8 mouse cellular contexts compared by ENCODE assay signal in the genomic region with DNA sequence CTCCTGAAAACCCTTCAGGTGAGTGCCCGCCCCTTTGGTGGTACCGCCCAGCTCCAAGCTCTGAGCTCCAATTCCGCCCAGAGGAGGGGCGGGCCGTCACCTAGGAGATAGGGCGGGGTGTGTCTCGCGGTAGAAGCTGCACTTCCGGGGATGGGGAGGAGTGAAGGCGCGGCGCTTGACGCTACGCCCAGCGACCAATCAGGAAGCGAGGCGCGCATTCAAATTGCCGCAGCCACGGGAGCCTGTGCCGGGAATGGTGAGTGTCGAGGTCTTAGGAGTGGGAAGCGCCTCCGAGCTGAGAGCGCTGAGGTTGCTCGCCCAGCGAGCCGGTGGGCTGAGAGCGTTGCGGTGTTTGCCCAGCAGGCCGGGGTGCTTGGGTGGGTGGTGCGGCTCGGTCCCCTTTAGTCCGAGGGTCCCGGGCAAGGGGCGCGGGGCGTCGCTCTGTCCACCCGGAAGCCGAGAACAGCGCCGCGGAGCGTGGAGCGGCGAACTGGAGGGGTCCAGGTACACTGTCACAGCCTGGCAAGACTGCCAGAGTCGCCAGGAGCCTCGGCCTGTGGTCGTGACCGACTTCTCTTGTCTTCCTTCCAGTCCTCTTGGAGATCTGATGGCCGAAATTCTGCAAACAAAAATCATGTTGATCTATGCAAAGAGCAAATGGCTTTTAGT. TPM values are rescaled to one million over a fixed set of nuclear protein-coding genes. Genes with fewer than 3 reads are reported as not detected.
DNase-seq lines count a peak whose midpoint lies in the region; ATAC-seq and TF ChIP-seq lines count a peak whose summit lies in the region.

A gene (plus strand): TSS at position 201 of the 669 bp plus-strand sequence.

- under 1% methylated on average over 52 of the region's 52 CpGs for WGBS in heart, embryonic 10.5 days
- WGBS in kidney, embryonic 15.5 days: under 1% methylated on average over 52 of the region's 52 CpGs

- peak; percentile 99 for DNase-seq in A20 (ENCODE audit: low read depth, low spot score)
- DNase-seq in heart, embryonic 10.5 days (ENCODE audit: low spot score): peak; percentile 99
- peak; percentile 99 for DNase-seq in liver
- DNase-seq in spleen, postnatal 4 days (ENCODE audit: low spot score in 2 of 2): peak; percentile 96 to 97

- TF ChIP-seq POLR2A in bone marrow macrophage, adult 2 months (IDR thresholded peaks at IDR 0.05; ENCODE audit: borderline replicate concordance, low read depth, low read length): no peak
- TF ChIP-seq POLR2A in embryonic fibroblast, embryonic 13.5 days (IDR thresholded peaks at IDR 0.05; ENCODE audit: low read depth, low read length): peak; percentile 63

- H3K36me3 ChIP-seq in heart, embryonic 10.5 days: peaks cover 23% of the 10 kb centered on the region
- peaks cover 22% of the 10 kb centered on the region for H3K36me3 ChIP-seq in kidney, embryonic 15.5 days

- H3K4me2 ChIP-seq in kidney, embryonic 15.5 days: peak within 1 kb of the TSS; percentile 100

- TF ChIP-seq CTCF in bone marrow macrophage, adult 2 months (IDR thresholded peaks at IDR 0.05; ENCODE audit: low read depth, low read length): no peak
- TF ChIP-seq CTCF in embryonic fibroblast, embryonic 13.5 days (IDR thresholded peaks at IDR 0.05; ENCODE audit: borderline replicate concordance, insufficient read depth, low read length): no peak

- no peak within 1 kb of the TSS for H3K27ac ChIP-seq in bone marrow macrophage, adult 2 months (ENCODE audit: insufficient read depth, low read depth, low read length)
- H3K27ac ChIP-seq in embryonic fibroblast, embryonic 13.5 days (ENCODE audit: insufficient read depth, low read length): no peak within 1 kb of the TSS
- peak within 1 kb of the TSS; percentile 91 for H3K27ac ChIP-seq in heart, embryonic 10.5 days
- H3K27ac ChIP-seq in kidney, embryonic 15.5 days: 0 out of 2 replicates have a peak within 1 kb of the TSS, but pooled peaks have one; percentile 29

- peaks cover 5% of the 10 kb centered on the region for H3K4me1 ChIP-seq in bone marrow macrophage, adult 2 months (ENCODE audit: control insufficient read depth, insufficient read depth, low read length)
- peaks cover 5% of the 10 kb centered on the region for H3K4me1 ChIP-seq in embryonic fibroblast, embryonic 13.5 days (ENCODE audit: control insufficient read depth, insufficient read depth, low read length)
- peaks cover 16% of the 10 kb centered on the region for H3K4me1 ChIP-seq in heart, embryonic 10.5 days
- H3K4me1 ChIP-seq in kidney, embryonic 15.5 days: peaks cover 30% of the 10 kb centered on the region

- peak within 1 kb of the TSS; percentile 70 for H3K9ac ChIP-seq in kidney, embryonic 15.5 days

- ATAC-seq in kidney, embryonic 15.5 days (replicated peaks; ENCODE audit: low FRiP score): peak; percentile 99
- ATAC-seq in monocyte, adult 5-6 weeks (replicated peaks; ENCODE audit: insufficient number of reproducible peaks, low FRiP score, low TSS enrichment, poor library complexity, severe bottlenecking): peak; percentile 99

- H3K27me3 ChIP-seq in heart, embryonic 10.5 days (ENCODE audit: insufficient read depth, poor library complexity, severe bottlenecking): no peaks in the 10 kb centered on the region
- no peaks in the 10 kb centered on the region for H3K27me3 ChIP-seq in kidney, embryonic 15.5 days

- peak within 1 kb of the TSS; percentile 93 for H3K4me3 ChIP-seq in bone marrow macrophage, adult 2 months (ENCODE audit: insufficient read depth, low read length)
- peak within 1 kb of the TSS; percentile 52 for H3K4me3 ChIP-seq in embryonic fibroblast, embryonic 13.5 days (ENCODE audit: insufficient read depth, low read length)
- peak within 1 kb of the TSS; percentile 77 for H3K4me3 ChIP-seq in heart, embryonic 10.5 days
- peak within 1 kb of the TSS; percentile 83 for H3K4me3 ChIP-seq in kidney, embryonic 15.5 days (replicated peaks)

- no peaks in the 10 kb centered on the region for H3K9me3 ChIP-seq in heart, embryonic 10.5 days
- no peaks in the 10 kb centered on the region for H3K9me3 ChIP-seq in kidney, embryonic 15.5 days (replicated peaks)

RNA-seq across cellular contexts. Expression of the gene that starts here (rescaled TPM):
- polyA plus RNA-seq in bone marrow macrophage, adult 2 months (2012; ENCODE audit: insufficient read depth, insufficient read length, missing spikeins): 5.3 and 6.8 TPM in 2 replicates
- 7.3 and 14.6 TPM in 2 replicates for polyA plus RNA-seq in embryonic fibroblast, embryonic 13.5 days (2011; ENCODE audit: insufficient read length, low read depth, missing spikeins)
- 5.2 and 5.4 TPM in 2 replicates for polyA plus RNA-seq in heart, embryonic 10.5 days (2016; fragmentation: Nextera tagmentation; extraction: Ambion mirVana)
- 5.0 and 5.5 TPM in 2 replicates for polyA plus RNA-seq in kidney, embryonic 15.5 days (2015; fragmentation: Nextera tagmentation; extraction: Ambion mirVana)
- 0.78 TPM in 1 of 3 replicates, not detected in the others for total RNA-seq in monocyte, adult 5-6 weeks (2017)

Comparison
In these comparisons a context has a peak if more than half of its experiments do, and no peak if none do; other contexts are left out.
1. Peak in ATAC-seq in monocyte, adult 5-6 weeks; RNA of the gene not detected or under 1 TPM.
2. H3K27ac ChIP-seq: peak in heart, embryonic 10.5 days (single experiment) and kidney, embryonic 15.5 days (single experiment); none in bone marrow macrophage, adult 2 months (single experiment) and embryonic fibroblast, embryonic 13.5 days (single experiment).
3. Peak in every context shown above with its lines, with median percentiles within 50 percentile points of each other: DNase-seq and H3K4me3 ChIP-seq.